Mouse (Mus musculus): ENCODE data around the gene Cenpc1.
A peak's percentile ranks its signal among the peaks of the same experiment; 100 is the strongest.

The Cenpc1 gene

GRCm38 (mm10) chr5:86065101-86065875 lies at the start of gene Cenpc1:
Cenpc1 (minus strand) TSS chr5:86065583.
- DNase-seq: peak; percentile 95 to 98

DNA sequence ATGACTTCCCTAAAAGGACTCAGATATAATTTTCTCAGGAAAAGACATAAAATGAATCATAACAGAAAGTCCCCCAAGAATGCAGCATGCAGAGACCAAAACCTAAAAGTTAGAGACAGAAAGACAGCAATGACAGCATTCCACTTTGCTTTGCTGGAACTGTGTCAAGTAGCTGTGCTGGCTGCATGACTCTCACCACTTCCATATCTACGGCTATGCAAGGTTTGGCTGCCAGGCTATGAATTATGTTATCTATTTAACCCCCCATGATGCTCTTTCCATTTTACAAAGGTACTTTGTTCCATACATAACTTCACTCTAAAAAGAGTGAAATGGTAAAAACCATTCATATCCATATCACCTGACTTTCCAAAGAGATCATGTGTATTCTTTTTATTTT lies 48.6 kb upstream of the Cenpc1 start:
- DNase-seq: no peak

GRCm38 (mm10) chr5:86113037-86113436 lies 47.7 kb upstream of the Cenpc1 start:
- no peak for DNase-seq

- no peak for DNase-seq
These were observed 45.7 kb upstream of the Cenpc1 start for GRCm38 (mm10) chr5:86111074-86111473.

- DNase-seq: no peak
These were observed 41.2 kb upstream of the Cenpc1 start for GRCm38 (mm10) chr5:86106610-86107009.

- no peak for DNase-seq
These were observed 36.8 kb upstream of the Cenpc1 start for GRCm38 (mm10) chr5:86102176-86102575.

DNA sequence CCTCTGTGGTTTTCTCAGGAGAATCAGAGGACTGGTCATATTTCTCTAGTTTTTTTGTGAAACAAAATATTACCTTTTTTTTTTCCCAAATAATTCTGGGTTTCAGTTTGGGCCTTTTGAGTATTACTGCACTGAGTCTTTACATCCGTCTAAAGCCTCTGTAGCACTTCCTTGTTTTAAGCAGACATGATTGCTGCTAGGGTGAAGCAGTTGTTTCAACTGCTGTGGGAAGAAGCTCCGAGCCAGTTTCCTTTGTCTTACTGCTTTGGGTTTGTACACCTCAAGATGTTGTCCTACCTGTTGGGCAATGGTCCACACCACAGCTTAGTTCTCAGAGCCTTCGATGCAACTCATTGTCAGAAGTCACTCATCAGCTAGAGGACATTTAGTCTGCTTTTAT lies 35.2 kb upstream of the Cenpc1 start:
- DNase-seq: no peak

GRCm38 (mm10) chr5:86098988-86099387 lies 33.6 kb upstream of the Cenpc1 start:
- no peak for DNase-seq

- DNase-seq: no peak
These were observed 29.4 kb upstream of the Cenpc1 start for GRCm38 (mm10) chr5:86094754-86095153.

- DNase-seq: no peak
These were observed 21.4 kb upstream of the Cenpc1 start for GRCm38 (mm10) chr5:86086751-86087150.

GRCm38 (mm10) chr5:86084979-86085378 lies 19.6 kb upstream of the Cenpc1 start:
- no peak for DNase-seq

- no peak for DNase-seq
These were observed 18.6 kb upstream of the Cenpc1 start for GRCm38 (mm10) chr5:86083987-86084386.

- DNase-seq: no peak
These were observed 13.4 kb upstream of the Cenpc1 start for GRCm38 (mm10) chr5:86078720-86079334.

DNA sequence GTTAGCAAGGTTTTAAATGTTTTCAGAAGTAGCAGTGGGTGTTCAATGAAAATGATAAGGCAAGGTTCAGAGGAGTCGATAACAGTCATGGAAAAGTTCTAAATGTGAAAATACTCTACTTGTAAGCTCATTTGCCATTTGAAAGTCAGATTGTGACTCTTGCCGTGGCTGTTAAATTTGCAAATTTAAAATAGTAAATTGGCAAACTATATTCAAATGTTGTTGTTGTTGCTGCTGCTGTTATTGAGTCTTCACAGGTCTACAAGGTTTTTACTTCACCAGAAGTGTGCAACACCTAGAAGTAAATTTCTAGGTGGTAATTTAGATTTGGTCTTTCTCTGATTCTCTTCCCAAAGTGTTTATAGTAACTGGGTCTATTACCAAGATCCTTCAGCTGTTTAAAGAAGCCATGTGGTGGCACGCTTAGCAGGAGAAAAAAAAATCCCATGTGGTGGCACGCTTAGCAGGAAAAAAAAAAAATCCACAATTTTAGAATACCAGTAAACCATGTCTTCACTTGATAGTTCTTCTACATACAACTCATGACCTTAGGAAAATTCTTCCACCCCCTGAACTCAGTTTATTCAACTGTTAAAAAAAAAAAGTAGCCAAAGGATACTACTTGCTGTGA lies 7.5 kb upstream of the Cenpc1 start:
- no peak for DNase-seq

DNA sequence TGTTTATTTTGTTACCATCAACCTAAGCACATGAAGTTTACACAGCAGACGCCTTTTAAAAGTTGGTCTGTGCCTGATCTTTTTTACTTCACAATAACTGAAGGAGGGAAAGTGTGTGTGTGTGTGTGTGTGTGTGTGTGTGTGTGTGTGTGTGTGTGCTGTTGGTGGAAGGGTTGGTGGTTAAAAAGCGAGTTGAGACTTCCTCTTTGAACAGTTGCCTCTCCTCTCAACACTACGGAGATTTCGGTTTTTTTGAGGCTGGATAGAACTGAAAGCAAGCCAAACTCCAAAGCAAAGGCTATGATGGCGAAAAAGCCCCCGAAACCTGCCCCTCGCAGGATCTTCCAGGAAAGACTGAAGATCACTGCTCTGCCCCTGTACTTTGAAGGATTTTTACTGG lies 6.2 kb upstream of the Cenpc1 start, which contains the start of gene Stap1:
Stap1 (plus strand) TSS at position 209 of the 400 bp plus-strand sequence.
- no peak for DNase-seq

- no peak for DNase-seq
These were observed 3.7 kb upstream of the Cenpc1 start for GRCm38 (mm10) chr5:86069121-86069520.

DNA sequence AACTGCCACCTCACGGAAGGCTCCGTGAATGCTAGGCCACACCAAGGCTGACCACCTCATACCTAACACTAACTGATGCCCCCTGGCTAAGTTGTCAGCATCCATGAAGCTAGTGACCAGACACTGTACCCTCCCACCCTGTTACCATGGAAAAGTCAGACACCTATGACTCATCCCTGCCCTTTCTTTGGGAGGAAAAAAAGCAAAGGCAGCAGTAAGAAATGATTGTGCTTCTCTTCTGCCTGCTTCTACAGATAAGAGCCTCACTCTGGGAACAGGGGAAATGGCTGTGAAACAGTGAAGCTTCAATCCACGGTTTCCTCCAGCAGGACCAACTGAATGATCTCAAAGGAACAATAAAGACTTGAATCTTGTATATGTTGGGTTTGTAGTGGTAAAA lies 3.1 kb upstream of the Cenpc1 start:
- no peak for DNase-seq

- DNase-seq: peak; percentile 82 to 84
These were observed 1.2 kb upstream of the Cenpc1 start for GRCm38 (mm10) chr5:86066551-86066929.

GRCm38 (mm10) chr5:86065876-86066550 lies 630 bp upstream of the Cenpc1 start:
- no peak for DNase-seq

DNA sequence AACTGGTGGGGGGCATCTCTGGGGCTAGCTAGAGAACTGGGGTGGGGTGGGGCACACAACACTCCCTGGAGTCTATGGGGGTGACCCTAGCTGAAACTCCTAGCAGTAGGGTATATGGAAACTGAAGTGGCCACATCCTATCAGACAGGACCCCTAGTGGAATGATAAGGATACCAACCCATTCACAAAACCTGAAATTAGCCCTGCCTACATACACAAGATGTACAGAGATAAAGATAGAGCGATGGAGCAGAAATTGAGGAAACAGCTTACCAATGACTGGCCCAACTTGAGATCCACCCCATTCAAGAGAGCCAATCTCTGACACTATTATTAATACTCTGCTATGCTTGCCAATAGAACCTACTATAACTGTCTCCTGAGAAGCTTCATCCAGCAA lies 1.9 kb downstream of the Cenpc1 start:
- no peak for DNase-seq

DNA sequence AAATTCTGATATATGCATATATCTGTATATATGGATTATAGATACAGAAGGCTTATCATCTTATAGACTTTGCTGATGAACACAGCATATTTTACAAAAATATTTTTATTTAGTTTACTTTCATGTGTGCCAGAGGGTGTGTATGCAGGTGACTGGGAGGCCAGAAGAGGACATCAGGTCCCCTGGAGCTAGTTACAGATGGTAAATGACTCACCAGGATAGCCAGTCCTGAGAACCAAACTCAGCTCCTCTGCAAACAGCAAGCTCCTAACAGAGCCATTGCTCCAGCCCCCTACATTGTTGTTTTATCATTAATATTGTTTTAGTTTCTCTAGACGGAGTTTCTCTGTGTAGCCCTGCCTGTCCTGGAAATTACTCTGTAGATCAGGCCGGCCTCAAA lies 35.6 kb downstream of the Cenpc1 start:
- DNase-seq: peak; percentile 39 to 49

GRCm38 (mm10) chr5:85996545-85997510 lies 68.6 kb downstream of the Cenpc1 start:
- DNase-seq: no peak

All from cerebellum, adult 18-20 months (tissue).